Mouse (Mus musculus) embryonic facial prominence, embryonic 10.5 days (tissue): ENCODE results near the gene Gm20547. TPM values are rescaled to one million over a fixed set of nuclear protein-coding genes. Genes with fewer than 3 reads are reported as not detected.
"Not testable (repeated sequence)": the region's sequence is repeated elsewhere in the genome, so short reads cannot be mapped to it uniquely, and the experiment has no call there.

Experiments used
- DNase-seq: peaks from one replicate; pipeline ENCODE4 v3.0.0-alpha.2; 2017; ENCODE audit warnings: low spot score
- H3K27ac ChIP-seq: fragments of 300-500 bp; sonication (generic); replicated peaks from 2 replicates; pipeline ENCODE4 v1.5.1; 2016; ENCODE audit warnings: mild to moderate bottlenecking
- H3K27me3 ChIP-seq: fragments of 300-500 bp; sonication (generic); replicated peaks from 2 replicates; pipeline ENCODE4 v1.6.1; 2016; ENCODE audit warnings: low read depth, mild to moderate bottlenecking; ENCODE audit not compliant: poor library complexity, severe bottlenecking
- H3K36me3 ChIP-seq: fragments of 300-500 bp; sonication (generic); replicated peaks from 2 replicates; pipeline ENCODE4 v1.6.1; 2016; ENCODE audit warnings: mild to moderate bottlenecking, moderate library complexity
- H3K4me1 ChIP-seq: fragments of 300-500 bp; sonication (generic); 2 replicates; pipeline ENCODE4 v1.6.1; 2016
- H3K4me3 ChIP-seq: fragments of 300-500 bp; sonication (generic); 2 replicates; pipeline ENCODE4 v1.5.1; 2016; ENCODE audit warnings: mild to moderate bottlenecking, moderate library complexity
- H3K9me3 ChIP-seq: fragments of 300-500 bp; sonication (generic); 2 replicates; pipeline ENCODE4 v1.6.1; 2016; ENCODE audit warnings: mild to moderate bottlenecking
- WGBS: fragments of 180-500 bp; shearing (Covaris S2); methylation state at CpG from one replicate; pipeline ENCODE4 v1.1.7; 2016; 5-methylcytosine and 5-hydroxymethylcytosine counted together
- polyA plus RNA-seq: library from polyadenylated mRNA; unstranded; fragments of >200 nt; fragmentation: Nextera tagmentation; extraction: Ambion mirVana; gene quantifications from 2 replicates; pipeline ENCODE4 v1.2.1, GENCODE M21; 2016

Gene Gm20547
- polyA plus RNA-seq, 1 experiment from 2014 or later = not detected

DNA sequence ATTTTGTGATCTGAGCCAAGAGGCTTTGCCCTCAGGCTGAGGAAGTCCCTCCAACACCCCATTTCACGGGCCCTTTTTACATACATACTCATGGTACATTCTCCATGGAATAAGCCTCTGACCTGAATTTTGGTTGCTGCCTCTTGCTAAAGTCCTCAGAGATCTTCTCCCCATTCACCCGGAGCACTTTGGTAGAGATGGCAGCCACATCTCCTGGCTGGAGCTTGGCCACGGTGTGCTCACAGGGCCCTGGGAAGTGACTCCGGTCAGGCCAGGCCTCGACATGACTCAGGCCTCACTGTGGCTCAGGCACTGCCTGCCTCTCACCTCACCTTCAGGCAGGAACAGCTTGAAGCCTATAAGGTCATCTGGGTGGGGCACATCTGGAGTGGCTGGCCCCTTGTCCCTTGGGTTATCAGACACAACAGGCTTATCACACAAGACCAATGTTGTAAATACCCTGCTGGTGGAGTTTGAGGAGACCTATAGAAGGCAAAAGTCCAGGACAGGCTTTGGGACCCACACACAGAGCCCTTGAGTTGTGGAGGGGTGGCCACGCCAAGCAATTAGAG, 41.0 kb downstream of the Gm20547 start:
- no peak overlapping the region for H3K27ac ChIP-seq
- WGBS = 87% methylated on average over 6 of the region's 6 CpGs
- peaks cover 80% of the 10 kb centered on the region for H3K36me3 ChIP-seq
- no peaks in the 10 kb centered on the region for H3K9me3 ChIP-seq
- no peaks in the 10 kb centered on the region for H3K27me3 ChIP-seq
- H3K4me1 ChIP-seq = peaks cover 23% of the 10 kb centered on the region
- no peak for DNase-seq
- H3K4me3 ChIP-seq = 0 out of 2 replicates have a peak overlapping the region, but pooled peaks have one; percentile 25

DNA sequence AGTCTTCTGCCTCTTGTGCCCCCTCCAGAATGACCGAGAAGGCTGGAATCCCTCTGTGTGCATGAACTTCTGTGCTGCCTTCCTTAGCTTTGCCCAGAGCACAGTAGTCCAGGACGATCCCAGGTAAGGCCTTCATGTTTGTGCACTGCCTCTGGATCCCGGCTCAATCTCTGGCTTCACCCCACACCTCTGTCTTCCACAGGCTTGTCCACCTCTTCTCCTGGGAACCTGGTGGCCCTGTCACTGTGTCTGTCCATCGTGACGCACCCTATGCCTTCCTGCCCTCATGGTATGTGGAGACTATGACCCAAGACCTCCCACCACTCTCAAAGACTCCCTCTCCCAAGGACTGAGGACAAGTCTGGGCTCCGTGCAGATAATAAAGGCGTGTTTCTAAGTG, 43.1 kb downstream of the Gm20547 start:
- no peaks in the 10 kb centered on the region for H3K27me3 ChIP-seq
- peaks cover 27% of the 10 kb centered on the region for H3K4me1 ChIP-seq
- DNase-seq = no peak
- no peak overlapping the region for H3K27ac ChIP-seq
- H3K36me3 ChIP-seq = peaks cover 61% of the 10 kb centered on the region
- H3K4me3 ChIP-seq = peak overlapping the region; percentile 78
- 89% methylated on average over 7 of the region's 7 CpGs for WGBS
- H3K9me3 ChIP-seq = no peaks in the 10 kb centered on the region

- H3K27ac ChIP-seq = peak overlapping the region; percentile 83
- 38% methylated on average over 43 of the region's 43 CpGs for WGBS
Measured at GRCm38 (mm10) chr17:34837464-34838324, 44.1 kb downstream of the Gm20547 start.

GRCm38 (mm10) chr17:34836856-34837221, 45.0 kb downstream of the Gm20547 start, which contains the start of the genes Stk19 and Dxo:
Gene Stk19 (minus strand): TSS chr17:34836945.
Gene Dxo (plus strand): TSS chr17:34837019.
- DNase-seq = peak; percentile 97
- Histone ChIP-seq H3K9me3 (no peaks in the 10 kb centered on the region), H3K36me3 (peaks cover 61% of the 10 kb centered on the region), H3K27me3 (no peaks in the 10 kb centered on the region), H3K4me1 (peaks cover 27% of the 10 kb centered on the region), H3K27ac (peak within 1 kb of the TSS; percentile 83), H3K4me3 (peak within 1 kb of the TSS; percentile 78)
- WGBS = under 1% methylated on average over 40 of the region's 40 CpGs

More at GRCm38 (mm10) chr17:34837464-34838324, 44.1 kb downstream of the Gm20547 start:
- peak; percentile 16 for DNase-seq
- Histone ChIP-seq H3K4me1 (peaks cover 27% of the 10 kb centered on the region), H3K36me3 (peaks cover 61% of the 10 kb centered on the region), H3K4me3 (peak overlapping the region; percentile 78), H3K9me3 (no peaks in the 10 kb centered on the region), H3K27me3 (no peaks in the 10 kb centered on the region)

GRCm38 (mm10) chr17:34836155-34836855, 45.5 kb downstream of the Gm20547 start:
- 5% methylated on average over 48 of the region's 48 CpGs for WGBS
- peaks cover 27% of the 10 kb centered on the region for H3K4me1 ChIP-seq
- H3K9me3 ChIP-seq = no peaks in the 10 kb centered on the region
- peaks cover 60% of the 10 kb centered on the region for H3K36me3 ChIP-seq
- peak overlapping the region; percentile 78 for H3K4me3 ChIP-seq
- DNase-seq = no peak
- H3K27ac ChIP-seq = peak overlapping the region; percentile 83
- no peaks in the 10 kb centered on the region for H3K27me3 ChIP-seq

- not testable (repeated sequence) for H3K27me3 ChIP-seq, H3K4me3 ChIP-seq, H3K4me1 ChIP-seq, H3K27ac ChIP-seq, DNase-seq, H3K9me3 ChIP-seq
- H3K36me3 ChIP-seq = peaks cover 81% of the 10 kb centered on the region
- 91% methylated on average over 1 of the region's 1 CpGs for WGBS
Measured at GRCm38 (mm10) chr17:34830776-34831175, 51.1 kb downstream of the Gm20547 start.

DNA sequence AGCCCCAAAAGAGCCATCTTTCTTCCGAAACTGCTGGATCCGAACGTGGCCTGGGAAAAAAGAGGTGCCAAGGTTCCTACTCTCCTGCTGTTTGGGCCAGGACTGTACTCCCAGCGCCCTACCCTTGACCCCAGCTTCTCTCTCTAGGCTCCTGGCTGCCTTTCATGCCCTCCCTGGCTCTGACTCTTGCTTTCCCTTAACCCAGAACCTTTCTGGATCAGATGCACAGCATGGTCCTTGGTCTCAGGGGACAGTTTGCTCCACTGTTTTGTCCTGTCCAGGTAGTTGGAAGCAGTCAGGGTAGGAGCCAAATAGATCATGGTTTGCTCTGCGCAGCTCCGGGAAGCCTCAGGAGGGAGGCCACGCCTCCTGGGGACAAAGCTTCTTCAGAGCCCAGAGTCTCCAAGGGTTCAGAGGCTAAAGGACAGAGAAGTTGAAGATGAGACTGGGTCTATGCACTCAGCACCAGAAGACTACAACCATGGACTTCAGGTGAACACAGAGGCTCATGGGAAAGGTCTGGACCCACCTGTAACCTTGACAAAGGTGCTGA, 66.9 kb downstream of the Gm20547 start:
- WGBS = 81% methylated on average over 7 of the region's 7 CpGs
- DNase-seq = no peak
- Histone ChIP-seq H3K9me3 (no peaks in the 10 kb centered on the region), H3K4me3 (no peak overlapping the region), H3K27me3 (no peaks in the 10 kb centered on the region), H3K4me1 (0 out of 2 replicates have a peak, but pooled peaks cover 5% of the 10 kb centered on the region), H3K36me3 (no peaks in the 10 kb centered on the region), H3K27ac (no peak overlapping the region)

GRCm38 (mm10) chr17:34813747-34814146, 68.1 kb downstream of the Gm20547 start:
- not testable (repeated sequence) for H3K4me3 ChIP-seq, H3K27me3 ChIP-seq, H3K9me3 ChIP-seq, H3K4me1 ChIP-seq, H3K27ac ChIP-seq, H3K36me3 ChIP-seq
- WGBS = 57% methylated on average over 12 of the region's 12 CpGs
- DNase-seq = peak; percentile 54

DNA sequence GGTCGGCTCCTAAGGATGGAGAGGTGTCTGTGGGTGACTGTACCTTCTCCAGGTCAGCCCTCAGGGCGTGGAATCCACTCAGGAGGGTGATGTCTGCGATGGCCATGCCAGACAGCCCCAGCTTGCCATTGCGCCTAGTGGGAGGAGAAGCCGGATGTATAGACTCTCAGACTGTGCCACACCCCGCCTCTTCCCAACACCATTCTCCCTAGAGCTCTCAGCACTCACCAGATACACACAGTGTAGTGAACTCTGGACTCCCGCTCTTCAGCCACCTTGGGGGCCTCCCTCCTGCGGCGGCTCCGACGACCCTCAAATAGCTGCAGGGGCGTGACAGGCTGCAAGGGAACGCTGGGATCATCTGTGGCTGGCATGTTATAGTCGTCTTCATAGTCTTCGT, 70.6 kb downstream of the Gm20547 start:
- WGBS = 73% methylated on average over 15 of the region's 15 CpGs
- DNase-seq = no peak
- no peaks in the 10 kb centered on the region for H3K27me3 ChIP-seq
- no peak overlapping the region for H3K4me3 ChIP-seq
- H3K9me3 ChIP-seq = no peaks in the 10 kb centered on the region
- 0 out of 2 replicates have a peak, but pooled peaks cover 5% of the 10 kb centered on the region for H3K4me1 ChIP-seq
- no peak overlapping the region for H3K27ac ChIP-seq
- H3K36me3 ChIP-seq = no peaks in the 10 kb centered on the region

GRCm38 (mm10) chr17:34810811-34811210, 71.0 kb downstream of the Gm20547 start:
- not testable (repeated sequence) for H3K9me3 ChIP-seq, H3K27ac ChIP-seq, H3K27me3 ChIP-seq, H3K4me3 ChIP-seq, DNase-seq, H3K4me1 ChIP-seq, H3K36me3 ChIP-seq
- 88% methylated on average over 8 of the region's 8 CpGs for WGBS

DNA sequence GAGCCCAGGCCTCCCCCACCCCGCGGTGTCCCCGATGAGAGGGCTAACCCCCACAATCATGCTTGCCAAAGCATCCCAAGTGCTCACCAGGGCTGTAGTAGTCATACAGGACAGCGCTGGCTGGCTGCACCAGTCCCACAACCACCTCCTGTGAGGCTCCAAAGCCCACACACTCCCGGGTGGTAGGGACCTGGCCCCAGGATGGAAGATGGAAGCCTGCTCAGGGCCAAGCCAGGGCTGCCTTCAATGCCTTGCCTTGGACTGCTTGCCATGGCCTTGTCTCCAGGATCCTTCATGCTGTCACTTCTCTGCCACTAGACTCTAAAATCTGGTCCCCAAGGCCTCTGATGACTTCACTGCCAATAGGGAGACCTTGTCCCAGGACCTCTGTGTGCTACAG, 71.4 kb downstream of the Gm20547 start:
- not testable (repeated sequence) for H3K27ac ChIP-seq, H3K4me1 ChIP-seq, H3K36me3 ChIP-seq, H3K4me3 ChIP-seq, DNase-seq, H3K9me3 ChIP-seq, H3K27me3 ChIP-seq
- WGBS = 88% methylated on average over 5 of the region's 5 CpGs

- Histone ChIP-seq H3K36me3 (no peaks in the 10 kb centered on the region), H3K9me3 (peaks cover 10% of the 10 kb centered on the region), H3K4me1 (0 out of 2 replicates have a peak, but pooled peaks cover 5% of the 10 kb centered on the region), H3K27me3 (no peaks in the 10 kb centered on the region), H3K27ac (no peak overlapping the region), H3K4me3 (no peak overlapping the region)
- 83% methylated on average over 6 of the region's 6 CpGs for WGBS
- no peak for DNase-seq
Measured at GRCm38 (mm10) chr17:34808599-34809205, 73.1 kb downstream of the Gm20547 start.
